Mouse (Mus musculus): ENCODE data around the gene Arhgap10. TPM values are rescaled to one million over a fixed set of nuclear protein-coding genes. Genes with fewer than 3 reads are reported as not detected.

Arhgap10 gene
- polyA plus RNA-seq, 1 experiment from 2014 or later = 34.6 TPM

DNA sequence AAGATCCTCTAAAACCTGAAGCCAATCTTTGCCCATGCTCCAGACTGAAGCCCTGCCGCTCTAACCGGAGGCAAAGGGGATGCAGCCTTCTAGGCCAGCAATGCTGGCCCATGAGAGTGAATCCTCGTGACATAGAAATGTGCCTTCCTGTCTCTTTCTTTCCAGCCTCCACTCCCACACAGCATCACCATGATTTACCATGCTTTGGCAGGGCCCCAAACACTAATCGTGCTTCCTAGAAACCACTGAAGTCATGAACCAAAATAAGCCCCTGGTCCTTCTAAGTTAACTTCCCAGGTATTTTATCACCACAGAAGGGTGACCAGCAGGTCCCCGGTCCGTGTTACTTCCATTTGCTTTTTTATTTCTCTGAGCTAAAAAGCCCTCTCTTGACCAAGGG, 173.8 kb downstream of the Arhgap10 start:
- Histone ChIP-seq H3K27me3 (ENCODE audit: control insufficient read depth, insufficient read depth, low read length) (no peaks in the 10 kb centered on the region), H3K4me1 (ENCODE audit: control insufficient read depth, insufficient read depth, low read length) (no peaks in the 10 kb centered on the region), H3K9ac (replicated peaks; ENCODE audit: low read depth, low read length) (no peak overlapping the region), H3K4me2 (replicated peaks; ENCODE audit: low read depth, low read length) (no peak overlapping the region), H3K36me3 (ENCODE audit: control insufficient read depth, insufficient read depth, low read length) (peaks cover 4% of the 10 kb centered on the region; the same call in 1 of the 2 replicates), H3K4me3 (ENCODE audit: low read depth, low read length) (no peak overlapping the region), H3K9me3 (ENCODE audit: control insufficient read depth, low read depth, low read length) (no peaks in the 10 kb centered on the region), H3K27ac (ENCODE audit: low read length) (no peak overlapping the region)
- no peak for ATAC-seq (ENCODE audit: insufficient number of reproducible peaks, insufficient read depth, low FRiP score, low read depth)
- WGBS = 82% methylated on average over 6 of the region's 6 CpGs

DNA sequence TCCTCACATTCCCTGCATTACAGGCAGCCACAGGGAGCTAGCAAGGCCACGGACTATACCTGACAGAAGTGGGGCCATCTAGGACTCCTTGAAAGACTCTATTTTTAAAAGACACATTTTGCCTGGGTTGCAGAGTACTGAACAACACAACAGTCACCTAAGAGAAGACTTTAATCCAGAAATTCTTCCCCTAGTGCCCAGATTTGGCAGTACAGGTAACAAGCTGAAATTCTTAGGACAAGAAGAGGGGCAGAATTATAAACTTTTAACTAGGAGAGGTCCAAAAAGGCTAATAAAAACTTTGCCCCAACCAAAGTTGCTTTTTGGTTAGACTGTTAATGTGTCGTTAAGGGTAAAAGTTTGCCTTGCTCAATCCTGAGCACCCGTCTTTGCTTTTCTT, 174.4 kb downstream of the Arhgap10 start:
- peaks cover 4% of the 10 kb centered on the region; the same call in 1 of the 2 replicates for H3K36me3 ChIP-seq (ENCODE audit: control insufficient read depth, insufficient read depth, low read length)
- H3K4me1 ChIP-seq (ENCODE audit: control insufficient read depth, insufficient read depth, low read length) = no peaks in the 10 kb centered on the region
- H3K4me3 ChIP-seq (ENCODE audit: low read depth, low read length) = no peak overlapping the region
- no peak for ATAC-seq (ENCODE audit: insufficient number of reproducible peaks, insufficient read depth, low FRiP score, low read depth)
- H3K27ac ChIP-seq (ENCODE audit: low read length) = no peak overlapping the region
- no peaks in the 10 kb centered on the region for H3K9me3 ChIP-seq (ENCODE audit: control insufficient read depth, low read depth, low read length)
- H3K9ac ChIP-seq (replicated peaks; ENCODE audit: low read depth, low read length) = no peak overlapping the region
- H3K4me2 ChIP-seq (replicated peaks; ENCODE audit: low read depth, low read length) = no peak overlapping the region
- no peaks in the 10 kb centered on the region for H3K27me3 ChIP-seq (ENCODE audit: control insufficient read depth, insufficient read depth, low read length)
- WGBS = 94% methylated on average over 3 of the region's 3 CpGs

DNA sequence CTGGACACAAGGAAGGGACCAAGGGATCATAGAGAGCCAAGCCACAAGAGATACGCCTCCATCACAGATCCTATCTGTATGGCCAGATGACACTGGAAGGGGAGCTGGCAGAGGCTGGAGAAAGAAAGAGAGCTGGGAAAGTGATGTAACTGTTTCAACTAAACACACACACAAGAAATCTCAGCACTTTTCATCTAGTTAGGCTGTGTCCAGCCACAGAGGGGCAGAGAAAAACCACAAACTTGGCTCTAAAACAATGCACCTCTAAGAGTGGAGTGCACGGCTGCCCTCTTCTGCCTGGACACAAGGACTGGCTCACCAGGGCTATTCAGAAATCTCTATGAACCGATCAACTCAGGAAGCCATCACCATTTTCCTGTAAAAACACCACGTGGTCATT, 175.6 kb downstream of the Arhgap10 start:
- no peaks in the 10 kb centered on the region for H3K27me3 ChIP-seq (ENCODE audit: control insufficient read depth, insufficient read depth, low read length)
- no peak for ATAC-seq (ENCODE audit: insufficient number of reproducible peaks, insufficient read depth, low FRiP score, low read depth)
- no peak overlapping the region for H3K4me3 ChIP-seq (ENCODE audit: low read depth, low read length)
- WGBS = 76% methylated on average over 4 of the region's 4 CpGs
- no peak overlapping the region for H3K9ac ChIP-seq (replicated peaks; ENCODE audit: low read depth, low read length)
- H3K9me3 ChIP-seq (ENCODE audit: control insufficient read depth, low read depth, low read length) = no peaks in the 10 kb centered on the region
- H3K27ac ChIP-seq (ENCODE audit: low read length) = no peak overlapping the region; the same call in 1 of the 2 replicates
- H3K36me3 ChIP-seq (ENCODE audit: control insufficient read depth, insufficient read depth, low read length) = peaks cover 4% of the 10 kb centered on the region; the same call in 1 of the 2 replicates
- no peak overlapping the region for H3K4me2 ChIP-seq (replicated peaks; ENCODE audit: low read depth, low read length)
- no peaks in the 10 kb centered on the region for H3K4me1 ChIP-seq (ENCODE audit: control insufficient read depth, insufficient read depth, low read length)

DNA sequence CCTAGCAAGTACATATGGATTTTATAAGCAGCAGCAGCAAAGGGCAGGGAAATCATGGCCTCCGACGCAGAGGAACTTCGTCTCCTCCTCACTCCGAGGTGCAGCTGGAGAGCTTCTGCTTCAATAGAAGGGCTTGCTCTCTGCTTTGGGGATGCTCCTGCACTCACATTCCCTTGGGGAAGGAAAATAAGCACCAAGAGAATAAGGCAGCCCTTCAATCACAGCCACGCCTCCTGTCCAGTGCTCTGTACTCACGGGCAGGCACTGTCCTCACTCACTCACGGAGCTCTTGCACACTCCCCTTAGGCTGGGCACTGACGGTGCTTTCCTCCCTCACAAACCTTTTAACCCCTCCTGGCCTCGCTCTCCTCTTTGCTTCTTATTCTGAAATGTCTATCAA, 176.4 kb downstream of the Arhgap10 start:
- no peaks in the 10 kb centered on the region for H3K9me3 ChIP-seq (ENCODE audit: control insufficient read depth, low read depth, low read length)
- H3K27me3 ChIP-seq (ENCODE audit: control insufficient read depth, insufficient read depth, low read length) = no peaks in the 10 kb centered on the region
- no peak overlapping the region for H3K27ac ChIP-seq (ENCODE audit: low read length)
- ATAC-seq (ENCODE audit: insufficient number of reproducible peaks, insufficient read depth, low FRiP score, low read depth) = no peak
- no peak overlapping the region for H3K4me3 ChIP-seq (ENCODE audit: low read depth, low read length)
- H3K4me1 ChIP-seq (ENCODE audit: control insufficient read depth, insufficient read depth, low read length) = no peaks in the 10 kb centered on the region
- no peak overlapping the region for H3K9ac ChIP-seq (replicated peaks; ENCODE audit: low read depth, low read length)
- no peak overlapping the region for H3K4me2 ChIP-seq (replicated peaks; ENCODE audit: low read depth, low read length)
- peaks cover 4% of the 10 kb centered on the region; the same call in 1 of the 2 replicates for H3K36me3 ChIP-seq (ENCODE audit: control insufficient read depth, insufficient read depth, low read length)
- 56% methylated on average over 9 of the region's 9 CpGs for WGBS

- Histone ChIP-seq H3K27ac (ENCODE audit: low read length) (no peak overlapping the region), H3K4me3 (ENCODE audit: low read depth, low read length) (no peak overlapping the region), H3K4me1 (ENCODE audit: control insufficient read depth, insufficient read depth, low read length) (no peaks in the 10 kb centered on the region), H3K9me3 (ENCODE audit: control insufficient read depth, low read depth, low read length) (no peaks in the 10 kb centered on the region), H3K4me2 (replicated peaks; ENCODE audit: low read depth, low read length) (no peak overlapping the region), H3K36me3 (ENCODE audit: control insufficient read depth, insufficient read depth, low read length) (peaks cover 4% of the 10 kb centered on the region; the same call in 1 of the 2 replicates), H3K27me3 (ENCODE audit: control insufficient read depth, insufficient read depth, low read length) (no peaks in the 10 kb centered on the region), H3K9ac (replicated peaks; ENCODE audit: low read depth, low read length) (no peak overlapping the region)
- 89% methylated on average over 6 of the region's 6 CpGs for WGBS
- ATAC-seq (ENCODE audit: insufficient number of reproducible peaks, insufficient read depth, low FRiP score, low read depth) = no peak
Measured at GRCm38 (mm10) chr8:77340046-77340747, 177.6 kb downstream of the Arhgap10 start.

GRCm38 (mm10) chr8:77337272-77337671, 180.5 kb downstream of the Arhgap10 start:
- peak; percentile 16; the same call in 1 of the 2 replicates for ATAC-seq (ENCODE audit: insufficient number of reproducible peaks, insufficient read depth, low FRiP score, low read depth)
- 61% methylated on average over 12 of the region's 12 CpGs for WGBS
- H3K27ac ChIP-seq (ENCODE audit: low read length) = no peak overlapping the region
- H3K36me3 ChIP-seq (ENCODE audit: control insufficient read depth, insufficient read depth, low read length) = 0 out of 2 replicates have a peak, but pooled peaks cover 2% of the 10 kb centered on the region
- no peaks in the 10 kb centered on the region for H3K4me1 ChIP-seq (ENCODE audit: control insufficient read depth, insufficient read depth, low read length)
- no peak overlapping the region for H3K4me3 ChIP-seq (ENCODE audit: low read depth, low read length)
- H3K27me3 ChIP-seq (ENCODE audit: control insufficient read depth, insufficient read depth, low read length) = no peaks in the 10 kb centered on the region
- H3K4me2 ChIP-seq (replicated peaks; ENCODE audit: low read depth, low read length) = no peak overlapping the region
- no peaks in the 10 kb centered on the region for H3K9me3 ChIP-seq (ENCODE audit: control insufficient read depth, low read depth, low read length)
- H3K9ac ChIP-seq (replicated peaks; ENCODE audit: low read depth, low read length) = no peak overlapping the region

DNA sequence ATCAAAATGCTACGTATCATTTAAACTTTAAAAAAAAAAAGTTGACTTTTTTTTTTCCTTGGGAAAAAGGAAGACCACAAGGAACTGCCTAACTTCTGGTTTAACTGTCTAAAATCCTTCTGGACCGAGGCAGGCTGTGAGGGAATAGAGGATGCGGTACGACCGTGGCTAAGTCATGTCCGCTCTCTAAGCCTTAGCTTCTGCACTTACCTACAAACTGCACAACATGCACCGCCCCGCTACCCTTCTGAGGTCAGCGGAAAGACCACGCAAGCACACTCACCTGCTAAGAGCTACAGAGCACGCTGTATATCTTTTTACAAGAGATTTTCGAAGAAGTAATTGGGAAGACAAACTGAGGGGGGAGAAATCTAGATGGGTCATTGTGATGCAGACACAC, 186.6 kb downstream of the Arhgap10 start:
- Histone ChIP-seq H3K4me3 (ENCODE audit: low read depth, low read length) (no peak overlapping the region), H3K27me3 (ENCODE audit: control insufficient read depth, insufficient read depth, low read length) (no peaks in the 10 kb centered on the region), H3K4me1 (ENCODE audit: control insufficient read depth, insufficient read depth, low read length) (no peaks in the 10 kb centered on the region), H3K27ac (ENCODE audit: low read length) (no peak overlapping the region), H3K9me3 (ENCODE audit: control insufficient read depth, low read depth, low read length) (no peaks in the 10 kb centered on the region), H3K4me2 (replicated peaks; ENCODE audit: low read depth, low read length) (no peak overlapping the region), H3K9ac (replicated peaks; ENCODE audit: low read depth, low read length) (no peak overlapping the region), H3K36me3 (ENCODE audit: control insufficient read depth, insufficient read depth, low read length) (0 out of 2 replicates have a peak, but pooled peaks cover 2% of the 10 kb centered on the region)
- WGBS = 87% methylated on average over 12 of the region's 12 CpGs
- ATAC-seq (ENCODE audit: insufficient number of reproducible peaks, insufficient read depth, low FRiP score, low read depth) = no peak

- Histone ChIP-seq H3K4me2 (replicated peaks; ENCODE audit: low read depth, low read length) (no peak overlapping the region), H3K36me3 (ENCODE audit: control insufficient read depth, insufficient read depth, low read length) (0 out of 2 replicates have a peak, but pooled peaks cover 2% of the 10 kb centered on the region), H3K27ac (ENCODE audit: low read length) (no peak overlapping the region), H3K4me1 (ENCODE audit: control insufficient read depth, insufficient read depth, low read length) (no peaks in the 10 kb centered on the region), H3K27me3 (ENCODE audit: control insufficient read depth, insufficient read depth, low read length) (no peaks in the 10 kb centered on the region), H3K4me3 (ENCODE audit: low read depth, low read length) (no peak overlapping the region), H3K9ac (replicated peaks; ENCODE audit: low read depth, low read length) (no peak overlapping the region), H3K9me3 (ENCODE audit: control insufficient read depth, low read depth, low read length) (no peaks in the 10 kb centered on the region)
- WGBS = 76% methylated on average over 9 of the region's 9 CpGs
- no peak for ATAC-seq (ENCODE audit: insufficient number of reproducible peaks, insufficient read depth, low FRiP score, low read depth)
Measured at GRCm38 (mm10) chr8:77330304-77330703, 187.4 kb downstream of the Arhgap10 start.

GRCm38 (mm10) chr8:77329783-77330182, 188.0 kb downstream of the Arhgap10 start:
- Histone ChIP-seq H3K4me1 (ENCODE audit: control insufficient read depth, insufficient read depth, low read length) (no peaks in the 10 kb centered on the region), H3K4me3 (ENCODE audit: low read depth, low read length) (no peak overlapping the region), H3K27me3 (ENCODE audit: control insufficient read depth, insufficient read depth, low read length) (no peaks in the 10 kb centered on the region), H3K9me3 (ENCODE audit: control insufficient read depth, low read depth, low read length) (no peaks in the 10 kb centered on the region), H3K4me2 (replicated peaks; ENCODE audit: low read depth, low read length) (no peak overlapping the region), H3K27ac (ENCODE audit: low read length) (no peak overlapping the region), H3K9ac (replicated peaks; ENCODE audit: low read depth, low read length) (no peak overlapping the region), H3K36me3 (ENCODE audit: control insufficient read depth, insufficient read depth, low read length) (0 out of 2 replicates have a peak, but pooled peaks cover 2% of the 10 kb centered on the region)
- 72% methylated on average over 4 of the region's 4 CpGs for WGBS
- no peak for ATAC-seq (ENCODE audit: insufficient number of reproducible peaks, insufficient read depth, low FRiP score, low read depth)
